Mouse (Mus musculus) testis, postnatal 14 days (tissue): Measurements from ENCODE around the gene Pofut2.

ENCODE experiments used
- DNase-seq: peaks from one replicate; pipeline ENCODE4 v3.0.0; 2021; ENCODE audit warnings: low spot score

The Pofut2 gene

DNA sequence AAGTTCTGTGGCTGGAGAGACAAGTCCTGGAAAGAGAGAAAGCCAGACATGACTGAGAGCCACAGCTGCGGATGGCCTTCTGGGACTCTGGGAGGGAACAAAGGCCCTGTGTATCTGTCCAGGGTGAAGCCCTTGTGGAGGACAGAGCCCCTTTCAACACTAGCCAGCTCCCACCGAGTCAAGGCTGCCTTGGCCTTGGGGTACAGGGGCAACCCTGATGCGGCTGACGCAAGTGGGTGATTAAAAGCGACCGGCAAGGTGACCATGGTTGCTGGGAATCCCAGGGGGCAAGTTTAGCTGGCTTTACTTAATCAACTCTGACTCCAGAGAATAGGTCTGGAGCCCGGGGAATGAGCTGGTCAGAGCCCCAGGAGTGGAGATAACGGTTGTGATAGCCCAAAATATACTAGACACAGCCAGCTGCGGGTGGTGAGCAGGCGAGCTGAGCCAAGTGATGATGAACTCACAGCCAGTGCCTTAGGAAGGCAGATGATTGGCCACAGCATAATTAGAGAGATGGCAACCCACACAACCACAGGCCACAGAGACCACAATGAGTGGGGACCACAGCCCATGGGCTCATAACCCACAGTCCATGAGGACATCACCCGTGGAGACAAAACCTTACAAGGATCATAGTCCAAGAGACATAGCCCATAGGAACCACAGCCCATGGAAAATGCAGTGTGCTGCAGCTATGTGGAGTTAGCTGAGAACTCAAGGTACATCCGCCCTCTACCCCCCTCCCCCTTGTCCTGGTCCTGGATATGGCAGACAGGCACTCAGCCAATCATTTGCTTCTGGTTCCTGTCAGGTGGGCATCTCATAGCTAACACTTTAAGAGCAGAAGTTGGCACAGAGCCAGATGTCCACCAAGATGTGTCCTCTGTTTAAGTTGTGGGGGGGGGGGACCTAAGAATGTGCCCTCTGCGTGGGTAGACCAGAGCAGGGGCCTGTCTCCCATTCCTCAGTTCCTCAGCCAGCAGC, 29.1 kb upstream of the Pofut2 start:
- DNase-seq: peak; percentile 80

DNA sequence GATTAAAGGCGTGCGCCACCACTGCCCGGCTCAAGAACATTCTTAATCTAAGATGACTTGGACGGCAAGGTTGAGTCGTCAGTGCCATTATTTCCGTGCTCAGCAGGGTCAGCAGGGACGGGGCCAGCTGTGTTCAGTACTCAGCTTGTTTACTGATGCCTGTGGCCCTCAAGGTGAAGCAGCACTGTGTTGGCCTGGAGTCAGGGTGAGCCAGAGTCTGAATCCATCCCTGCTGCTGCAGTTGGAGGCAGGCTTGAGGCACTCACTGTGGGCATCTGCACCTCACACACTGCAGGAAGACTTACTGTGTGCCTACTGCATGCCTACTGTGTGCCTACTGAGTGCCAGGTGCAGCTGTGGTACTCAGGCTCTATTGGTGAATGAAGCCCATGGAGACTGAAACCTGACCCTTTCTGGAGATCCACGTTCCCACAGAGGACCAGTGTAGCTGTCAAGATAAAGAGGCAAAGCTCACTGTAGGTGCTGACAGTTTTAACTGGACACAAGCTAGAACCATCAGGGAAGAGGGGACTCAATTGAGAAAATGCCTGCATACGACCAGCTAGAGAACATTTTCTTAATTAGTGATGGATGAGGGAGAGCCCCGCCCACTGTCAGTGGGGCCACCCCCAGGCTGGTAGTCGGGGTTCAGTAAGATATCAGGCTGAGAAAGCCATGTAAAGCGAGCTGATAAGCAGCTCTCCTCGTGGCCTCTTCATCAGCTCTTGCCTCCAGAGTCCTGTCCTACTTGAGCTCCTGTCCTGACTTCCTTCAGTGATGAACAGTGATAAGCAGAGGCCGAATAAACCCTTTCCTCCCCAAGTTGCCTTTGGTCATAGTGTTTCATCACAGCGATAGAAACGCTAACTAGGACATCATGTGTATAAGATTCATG, 26.9 kb upstream of the Pofut2 start:
- DNase-seq: no peak

DNA sequence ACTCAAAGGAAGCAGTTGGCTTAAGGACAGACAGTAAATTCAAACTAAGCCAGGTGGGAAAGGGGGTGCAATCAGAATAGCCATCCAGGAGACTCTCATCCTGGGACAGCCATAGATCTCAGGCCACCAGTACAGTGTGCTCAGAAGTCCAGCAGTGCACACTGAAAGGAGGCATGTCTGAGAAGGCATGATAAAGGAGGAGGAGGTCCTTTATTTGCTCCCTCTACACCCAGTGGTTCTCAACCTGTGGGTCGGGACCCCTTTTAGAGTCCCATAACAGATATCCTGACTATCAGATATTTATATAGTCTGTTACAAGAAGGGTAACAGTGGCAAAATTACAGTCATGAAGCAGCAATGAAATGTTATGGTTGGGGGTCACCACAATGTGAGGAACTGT, 25.8 kb upstream of the Pofut2 start:
- DNase-seq: no peak

DNA sequence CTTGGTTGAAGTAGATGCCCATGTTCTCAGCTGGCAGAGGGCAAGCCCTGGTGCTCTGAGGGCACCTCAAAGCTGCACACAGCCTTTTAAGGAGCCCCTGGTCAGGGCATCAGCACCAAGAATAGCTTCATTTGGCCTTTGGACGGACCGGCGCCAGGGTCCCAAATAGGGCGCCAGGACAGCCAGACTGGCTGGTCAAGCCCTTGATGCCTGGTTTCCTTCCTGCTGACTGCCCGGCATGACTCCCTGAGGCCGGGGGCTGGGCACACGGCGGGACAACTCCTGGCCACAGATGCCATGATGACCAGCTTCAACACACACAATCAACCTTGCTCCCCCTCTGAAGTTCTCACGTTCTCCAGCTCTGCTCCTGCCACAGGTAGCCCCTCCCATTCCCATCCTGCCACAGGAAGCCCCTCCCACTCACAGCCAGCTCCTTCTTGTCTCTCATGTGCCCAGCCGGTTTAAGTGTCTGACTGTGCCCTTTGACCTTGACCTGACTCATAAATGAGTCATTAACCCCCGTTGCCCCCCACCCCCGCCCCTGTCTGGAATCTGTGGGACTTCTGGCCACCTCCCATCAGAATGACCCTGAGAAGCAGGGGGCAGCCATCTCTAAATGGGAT, 23.9 kb upstream of the Pofut2 start:
- DNase-seq: no peak

DNA sequence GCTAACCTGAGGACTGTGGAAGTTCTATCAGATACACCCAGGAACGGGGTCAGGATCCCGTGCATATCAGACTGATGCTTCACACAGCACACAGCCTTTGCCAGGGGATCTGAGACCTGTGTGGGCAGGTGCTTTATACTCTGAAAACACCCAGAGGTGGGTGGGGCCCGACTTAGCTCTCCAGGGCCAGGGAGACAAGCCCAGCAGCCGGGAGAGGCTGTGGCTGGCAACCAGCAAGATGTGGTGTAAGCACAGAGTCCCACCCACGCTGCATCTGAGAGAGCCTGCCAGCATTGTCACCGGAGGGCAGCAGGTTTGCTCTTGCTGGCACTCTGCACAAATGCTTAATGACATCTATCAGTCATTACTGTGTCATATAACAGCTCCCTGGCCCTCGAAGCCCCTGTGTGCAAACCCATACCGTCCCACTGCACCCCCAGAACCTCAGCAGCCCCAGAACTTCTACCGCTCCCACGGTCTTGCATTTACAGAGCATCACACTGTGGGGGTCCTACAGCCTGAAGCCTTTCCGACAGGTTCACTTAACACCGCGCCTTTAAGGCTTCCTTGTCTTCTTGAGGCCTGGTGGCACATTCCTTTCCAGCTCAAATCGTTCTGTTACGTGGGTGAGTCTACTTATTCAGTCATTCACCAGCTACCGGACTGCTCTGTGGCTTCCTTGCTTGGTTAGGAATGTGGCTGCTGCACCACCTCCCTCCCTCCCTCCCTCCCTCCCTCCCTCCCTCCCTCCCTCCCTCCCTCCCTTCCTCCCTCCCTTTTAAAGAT, 21.0 kb upstream of the Pofut2 start:
- no peak for DNase-seq

DNA sequence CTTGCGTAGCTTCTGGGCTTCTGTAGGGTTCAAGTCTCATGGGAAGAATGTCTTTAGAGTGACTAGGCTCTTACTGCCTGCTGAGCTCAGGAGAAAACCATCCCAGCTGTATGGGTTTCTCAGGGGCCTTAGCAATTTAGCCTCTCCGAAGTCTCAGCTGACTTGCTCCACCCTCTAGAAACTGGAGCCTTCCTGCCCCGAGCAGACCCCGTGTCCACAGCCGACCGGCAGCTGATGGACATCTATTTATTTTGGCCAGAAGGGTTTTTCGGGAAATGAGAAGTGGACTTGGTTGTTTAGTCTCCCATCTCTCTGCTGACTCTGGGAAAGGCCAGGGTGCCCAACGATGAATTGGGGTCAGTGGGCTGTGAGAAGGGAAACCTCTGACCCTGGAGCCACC, 18.3 kb upstream of the Pofut2 start:
- no peak for DNase-seq

DNA sequence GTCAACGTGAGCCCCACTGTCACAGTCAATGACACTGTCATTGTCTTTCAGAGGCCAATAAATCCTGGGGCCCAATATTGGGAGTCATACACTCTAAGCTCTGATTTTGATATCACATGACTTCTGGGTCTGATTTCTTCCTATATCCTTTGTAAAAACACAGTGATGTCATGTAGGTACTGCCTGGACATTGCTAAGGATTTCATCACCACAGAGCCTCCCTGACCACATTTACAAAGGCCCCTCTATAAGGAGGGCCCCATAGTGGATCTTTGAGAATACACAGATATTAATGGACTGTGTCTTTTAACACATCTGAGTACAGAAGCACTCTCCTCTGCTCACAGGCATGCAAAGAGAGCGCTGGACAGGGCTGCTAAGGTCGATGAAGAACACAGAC, 16.6 kb upstream of the Pofut2 start:
- DNase-seq: no peak

DNA sequence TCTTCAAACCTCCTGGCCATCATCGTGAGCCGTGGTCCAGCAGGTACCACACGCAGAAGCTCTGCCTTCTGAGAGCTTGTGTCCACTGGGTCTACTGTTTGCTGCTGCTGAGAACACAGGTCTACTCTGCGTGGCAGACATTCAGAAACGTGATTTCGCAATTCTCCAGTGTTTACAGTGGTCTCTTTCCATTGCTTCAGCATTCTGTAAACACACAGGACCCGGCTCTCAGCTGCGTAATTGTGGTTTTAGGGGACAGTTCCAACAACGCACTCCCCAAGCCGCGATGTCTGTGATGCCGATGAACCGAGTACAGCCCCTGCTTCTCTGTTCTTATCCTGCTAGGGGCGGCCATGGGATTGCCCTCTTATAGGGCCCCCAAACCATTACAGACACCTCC, 16.1 kb upstream of the Pofut2 start:
- DNase-seq: no peak

DNA sequence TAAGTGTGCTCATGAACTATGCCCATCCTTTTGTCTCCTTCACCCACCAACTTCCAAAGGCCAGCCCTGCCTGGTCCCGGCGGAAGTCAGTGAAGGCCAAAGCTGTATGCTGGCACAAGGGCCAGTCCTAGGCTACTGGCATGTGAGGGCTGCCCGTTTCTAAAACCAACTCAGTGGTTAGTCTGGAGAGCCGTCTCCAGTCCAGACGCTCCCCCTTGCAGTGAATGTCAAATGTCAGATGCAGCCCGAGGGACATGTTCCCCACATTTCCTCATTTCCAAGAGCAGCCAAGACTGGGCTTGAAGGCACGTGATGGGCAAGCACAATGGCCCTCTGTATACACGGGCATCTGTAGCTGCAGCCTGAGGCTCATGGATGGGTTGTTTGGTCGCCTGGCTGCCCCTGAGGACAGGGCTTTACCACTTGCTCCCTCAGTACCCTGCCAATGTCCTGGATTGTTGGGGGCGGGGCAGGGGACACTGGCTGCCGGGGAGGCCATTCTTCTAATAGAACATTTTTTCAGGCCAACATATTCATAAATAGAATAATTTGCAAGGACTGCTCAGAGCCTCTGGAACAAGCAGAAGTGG, 15.4 kb upstream of the Pofut2 start:
- no peak for DNase-seq

DNA sequence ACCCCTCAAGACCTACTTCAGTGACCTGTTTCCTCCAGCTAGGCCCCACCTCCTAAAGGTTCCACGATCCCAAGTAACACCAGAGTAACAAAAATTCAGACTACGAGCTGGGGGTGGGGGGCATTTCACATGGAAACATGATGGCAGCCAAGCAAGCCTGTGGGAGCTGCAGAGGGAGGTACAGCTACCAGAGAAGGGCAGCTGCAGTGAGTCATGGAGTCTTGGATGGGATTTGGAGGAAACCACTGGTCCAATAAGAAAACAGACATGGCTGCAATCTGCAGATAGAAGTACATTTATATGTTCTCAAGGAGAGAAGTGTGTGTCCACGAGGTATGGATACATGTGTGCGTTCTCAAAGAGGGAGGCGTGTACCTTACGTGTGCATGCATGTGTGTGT, 14.2 kb upstream of the Pofut2 start:
- no peak for DNase-seq

DNA sequence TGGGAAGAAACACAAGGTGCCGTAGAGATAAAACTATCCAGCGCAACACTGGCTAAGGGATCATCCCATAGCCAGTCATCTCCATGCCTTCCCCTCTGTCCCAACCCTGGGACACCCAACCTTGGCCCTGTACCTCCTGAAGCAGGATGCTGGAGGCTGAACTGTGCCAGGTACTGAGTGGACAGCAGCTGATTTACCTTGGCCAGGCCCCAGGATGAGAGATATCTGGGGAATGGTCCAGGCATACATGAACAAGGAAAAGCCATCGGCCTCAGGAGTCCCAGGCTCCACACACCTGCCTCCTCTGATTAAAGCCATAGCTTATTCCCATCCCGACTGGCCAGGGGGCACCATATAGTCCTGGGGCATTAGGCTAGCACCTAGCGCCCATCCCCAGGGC, 12.0 kb upstream of the Pofut2 start:
- no peak for DNase-seq

DNA sequence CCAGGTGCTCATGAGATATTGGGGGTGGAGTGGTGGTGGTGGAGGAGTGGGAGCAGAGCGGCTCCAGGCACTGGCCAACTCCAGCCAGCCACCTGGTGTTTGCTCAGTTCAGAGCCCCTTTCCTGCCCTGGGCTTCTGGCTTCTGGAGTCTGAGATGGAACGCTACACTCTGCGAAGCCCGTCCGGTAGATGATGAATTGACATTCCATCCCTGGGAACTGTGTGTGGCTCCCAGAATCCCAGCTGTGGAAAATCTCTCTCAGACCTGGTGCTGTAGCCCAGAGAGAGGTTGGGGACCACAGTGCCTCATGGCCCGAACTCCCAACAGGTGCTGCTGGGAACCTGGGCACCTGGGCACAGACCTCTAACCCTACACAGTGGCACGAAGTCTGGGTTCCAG, 11.3 kb upstream of the Pofut2 start:
- no peak for DNase-seq

DNA sequence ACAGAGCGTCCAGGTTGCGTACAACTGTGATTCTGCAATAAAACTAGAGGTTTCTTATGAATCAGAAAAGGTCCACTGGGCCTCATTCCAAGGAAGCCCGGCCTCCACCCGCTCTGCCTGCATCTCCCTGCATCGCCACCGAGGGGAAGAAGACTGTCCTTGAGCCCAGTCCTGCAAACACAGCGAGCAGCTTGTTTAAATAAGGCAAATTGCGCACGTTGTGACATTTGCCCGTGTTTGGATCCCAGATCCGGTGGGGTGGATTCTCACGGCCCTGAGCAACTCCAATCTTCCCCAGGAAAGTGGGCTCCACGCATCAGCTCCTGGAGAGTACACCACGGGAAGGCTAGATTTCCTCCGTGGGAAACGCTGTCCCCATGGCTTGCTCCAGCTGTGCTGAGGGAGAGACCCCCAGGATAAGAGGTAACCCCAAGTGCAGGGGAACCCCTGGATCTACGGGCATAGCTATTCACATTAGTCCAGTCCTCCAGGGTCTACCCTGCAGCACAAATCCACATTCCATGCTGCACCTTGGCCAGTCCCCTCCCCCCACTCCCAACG, 7.7 kb upstream of the Pofut2 start:
- peak; percentile 56 for DNase-seq

DNA sequence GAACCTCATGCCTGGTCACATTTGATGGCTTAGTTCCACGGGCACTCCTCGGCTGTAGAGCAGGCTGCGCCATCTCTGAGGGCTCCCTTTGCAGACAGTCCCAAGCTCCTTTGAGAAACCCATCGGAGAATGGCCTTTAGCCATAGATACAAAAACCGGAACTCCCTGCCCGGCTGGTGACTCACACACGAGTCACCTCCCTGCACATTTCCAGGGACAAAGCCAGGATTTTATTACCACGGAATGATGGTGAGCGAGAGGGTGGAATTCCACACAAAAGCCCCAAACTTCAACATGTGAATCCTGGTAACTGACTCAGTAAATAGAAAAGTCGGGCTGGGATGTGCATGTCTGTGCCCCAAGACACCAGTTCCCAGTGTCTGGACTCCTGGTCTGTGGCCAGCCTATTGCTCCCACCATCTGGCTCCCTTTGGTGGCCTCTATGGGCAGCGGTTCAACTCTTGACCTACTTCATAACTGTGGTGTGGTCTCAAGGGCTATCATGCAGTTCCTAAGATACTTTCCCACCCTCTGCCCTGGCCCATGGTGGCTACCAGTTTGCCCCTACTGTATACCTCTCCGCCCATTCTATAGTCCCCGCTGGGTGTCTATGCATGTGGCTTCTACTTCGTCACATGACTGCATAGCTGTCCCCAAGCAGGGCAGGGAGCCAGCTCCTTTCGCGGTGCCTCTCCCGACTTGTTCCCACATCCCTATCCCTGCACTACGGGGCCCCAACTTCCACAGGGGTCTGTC, 7.1 kb upstream of the Pofut2 start:
- no peak for DNase-seq

DNA sequence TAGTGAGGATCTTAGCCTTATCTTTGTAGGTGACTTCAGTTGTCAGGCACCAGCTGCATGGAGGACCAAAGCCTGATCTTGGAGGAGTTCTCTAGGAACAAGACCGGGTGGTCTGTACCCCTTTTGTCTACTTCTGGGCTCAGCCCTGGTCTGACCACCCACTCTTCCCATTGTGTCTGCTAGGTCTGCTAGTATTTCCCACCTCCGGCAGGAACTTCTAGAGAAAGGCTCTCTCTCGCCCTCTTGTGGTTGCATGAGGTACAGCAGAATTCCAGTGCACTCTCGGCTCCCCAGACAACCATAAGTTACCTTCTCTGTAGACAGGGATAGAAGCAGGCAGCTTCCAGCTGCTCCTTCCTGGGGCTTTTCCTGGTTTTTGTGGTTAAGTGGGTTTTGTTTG, 6.2 kb upstream of the Pofut2 start:
- peak; percentile 73 for DNase-seq

DNA sequence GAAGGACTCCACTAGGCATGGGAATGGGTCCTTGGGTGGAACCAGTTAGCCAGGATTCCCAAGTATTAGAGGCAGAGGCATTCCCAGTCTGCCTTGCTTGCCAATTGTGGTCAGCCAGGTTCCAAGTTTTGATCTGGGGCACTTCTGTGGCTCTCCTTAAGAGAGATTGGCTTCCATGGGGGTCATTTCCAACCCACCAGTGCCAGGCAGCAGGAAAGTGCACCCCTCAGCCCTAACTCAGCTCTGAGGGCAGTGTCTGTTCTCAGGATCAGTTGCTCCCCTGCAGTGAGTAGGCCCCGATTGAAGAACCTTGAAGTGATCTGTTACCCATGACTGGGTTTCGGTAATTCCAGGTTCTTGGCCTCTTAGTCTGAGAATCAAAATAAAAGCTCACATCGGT, 3.8 kb upstream of the Pofut2 start:
- no peak for DNase-seq

DNA sequence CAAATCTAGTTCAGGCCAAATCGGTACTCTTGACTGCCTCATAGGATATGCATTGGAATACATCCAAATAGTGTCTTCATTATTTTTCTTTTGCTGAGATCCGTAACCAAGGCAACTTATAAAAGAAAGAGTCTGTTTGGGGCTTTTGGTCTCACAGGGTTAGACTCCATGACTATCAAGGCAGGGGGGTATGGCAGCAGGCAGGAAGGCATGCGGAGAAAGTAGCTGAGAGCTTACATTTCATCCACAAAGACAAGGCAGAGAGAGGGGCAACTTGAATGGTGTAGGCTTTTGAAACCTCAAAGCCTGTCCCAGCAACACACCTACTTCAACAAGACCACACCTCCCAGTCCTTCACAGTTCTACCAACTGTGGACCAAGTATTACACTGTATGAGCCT, 3.3 kb upstream of the Pofut2 start:
- DNase-seq: no peak

DNA sequence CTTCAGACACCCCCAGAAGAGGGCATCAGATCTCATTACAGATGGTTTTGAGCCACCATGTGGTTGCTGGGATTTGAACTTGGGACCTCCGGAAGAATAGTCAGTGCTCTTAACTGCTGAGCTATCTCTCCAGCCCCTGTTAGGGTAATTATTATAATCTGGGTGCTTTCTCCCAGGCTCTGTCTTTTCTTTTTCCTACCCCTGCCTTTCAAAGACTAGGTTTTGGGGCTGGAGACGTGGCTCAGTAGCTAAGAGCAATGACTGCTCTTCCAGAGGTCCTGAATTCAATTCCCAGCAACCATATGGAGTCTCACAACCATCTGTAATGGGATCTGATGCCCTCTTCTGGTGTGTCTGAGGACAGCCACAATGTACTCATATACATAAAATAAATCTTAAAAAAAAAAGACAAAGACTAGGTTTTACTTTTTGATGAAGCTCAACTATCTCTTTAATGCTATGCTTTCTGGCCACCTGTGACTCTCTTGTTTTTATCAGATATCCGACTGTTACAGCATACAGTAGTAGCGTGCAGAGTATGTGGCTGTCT, 902 bp upstream of the Pofut2 start:
- DNase-seq: no peak

DNA sequence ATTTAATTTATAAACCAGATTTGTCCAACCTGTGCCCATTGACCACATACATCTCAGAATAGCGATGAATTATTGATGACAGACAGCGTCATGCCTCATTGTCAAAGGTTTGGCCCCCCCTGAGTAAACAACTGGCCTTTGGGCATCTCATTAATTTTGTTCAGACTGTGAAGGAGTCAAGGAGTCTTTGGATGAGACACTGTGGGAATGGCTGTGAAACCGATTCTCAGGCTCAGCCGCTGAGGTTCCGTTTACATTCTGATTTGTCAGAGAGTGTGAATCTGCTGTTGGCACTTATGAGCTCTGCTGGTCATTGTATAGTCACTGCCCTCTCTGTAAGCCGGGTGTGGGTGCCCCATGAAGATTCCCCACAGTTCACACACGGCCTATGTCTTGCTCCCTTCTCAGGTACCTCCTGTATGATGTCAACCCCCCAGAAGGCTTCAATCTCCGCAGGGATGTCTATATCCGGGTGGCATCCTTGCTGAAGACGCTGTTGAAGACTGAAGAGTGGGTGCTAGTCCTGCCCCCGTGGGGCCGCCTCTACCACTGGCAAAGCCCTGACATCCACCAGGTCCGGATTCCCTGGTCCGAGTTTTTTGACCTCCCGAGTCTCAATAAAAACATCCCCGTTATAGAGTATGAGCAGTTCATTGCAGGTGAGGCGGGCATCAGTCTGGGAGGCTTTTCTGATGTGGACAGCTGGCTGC, 1.3 kb downstream of the Pofut2 start:
- no peak for DNase-seq
